Mouse (Mus musculus) C2C12 (cell line): ENCODE data around the gene Celf2. TPM values are rescaled to one million over a fixed set of nuclear protein-coding genes. Genes with fewer than 3 reads are reported as not detected.

Experiments used
- H3K27me3 ChIP-seq: one replicate; pipeline ENCODE4 v1.6.1; 2011; ENCODE audit not compliant: control insufficient read depth, insufficient read depth, insufficient read length
- H3K36me3 ChIP-seq: one replicate; pipeline ENCODE4 v1.6.1; 2011; ENCODE audit not compliant: control insufficient read depth, insufficient read depth
- H3K4me3 ChIP-seq: one replicate; pipeline ENCODE4 v1.5.1; 2011; ENCODE audit warnings: mild to moderate bottlenecking, control low read depth; ENCODE audit not compliant: poor library complexity, insufficient read depth, severe bottlenecking
- H3K79me2 ChIP-seq: one replicate; pipeline ENCODE4 v1.6.1; 2011; ENCODE audit not compliant: control insufficient read depth, insufficient read depth
- H3K79me3 ChIP-seq: one replicate; pipeline ENCODE4 v1.6.1; 2011; ENCODE audit warnings: low read depth, control low read depth
- H3ac ChIP-seq: one replicate; pipeline ENCODE3; 2011; ENCODE audit warnings: low read depth; ENCODE audit not compliant: control insufficient read depth, insufficient read length
- CEBPB ChIP-seq: IDR thresholded peaks from one replicate; pipeline ENCODE4 v1.6.1; 2011; ENCODE audit warnings: low read depth, mild to moderate bottlenecking, control low read depth, moderate library complexity
- CTCF ChIP-seq: IDR thresholded peaks from one replicate; pipeline ENCODE4 v1.5.1; 2011; ENCODE audit not compliant: control insufficient read depth, insufficient read depth, insufficient read length
- FOSL1 ChIP-seq: IDR thresholded peaks from one replicate; pipeline ENCODE4 v1.8.0; 2011; ENCODE audit warnings: mild to moderate bottlenecking, low read length; ENCODE audit not compliant: poor library complexity, insufficient read depth, severe bottlenecking
- MAX ChIP-seq: IDR thresholded peaks from one replicate; pipeline ENCODE4 v1.6.1; 2011; ENCODE audit warnings: mild to moderate bottlenecking, control low read depth
- MYOD1 ChIP-seq: IDR thresholded peaks from one replicate; pipeline ENCODE4 v1.6.1; 2011; ENCODE audit warnings: low read depth; ENCODE audit not compliant: control insufficient read depth, insufficient read length
- MYOG ChIP-seq: IDR thresholded peaks from one replicate; pipeline ENCODE4 v1.6.1; 2011; ENCODE audit not compliant: control insufficient read depth, insufficient read length; ENCODE audit errors: extremely low read depth
- USF1 ChIP-seq: IDR thresholded peaks from one replicate; pipeline ENCODE4 v1.6.1; 2011; ENCODE audit warnings: low read depth, mild to moderate bottlenecking, control low read depth, moderate library complexity
- polyA plus RNA-seq: library from polyadenylated mRNA; unstranded; fragments of >200 nt; fragmentation: generic; extraction: Trizol; gene quantifications from one replicate; pipeline ENCODE4 v1.2.1, GENCODE M21; 2012; ENCODE audit warnings: missing spikeins

The Celf2 gene
- polyA plus RNA-seq, 1 experiment, result 14.3 TPM

DNA sequence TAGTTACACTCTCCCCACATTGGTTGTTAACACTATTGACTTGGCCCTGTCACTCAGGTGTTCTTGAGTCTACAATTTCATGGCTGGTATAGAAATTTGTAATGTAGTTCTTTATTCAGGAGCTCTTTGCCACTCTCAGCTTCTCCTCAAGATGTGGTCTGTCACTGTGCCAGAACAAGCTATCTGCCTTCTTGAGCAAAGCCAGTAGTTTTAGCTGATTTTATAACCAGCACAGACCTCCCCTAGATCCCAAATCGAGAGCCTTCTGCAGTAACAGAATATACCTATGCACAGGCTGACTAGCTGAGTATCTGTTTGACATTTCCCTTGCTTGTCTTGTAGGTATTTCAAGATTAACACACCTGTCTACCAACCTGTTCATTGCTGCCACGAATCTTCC lies 386.0 kb downstream of the Celf2 start:
- Histone ChIP-seq H3K79me2 (no peaks in the 10 kb centered on the region), H3K27me3 (no peaks in the 10 kb centered on the region), H3K36me3 (no peaks in the 10 kb centered on the region), H3K79me3 (no peaks in the 10 kb centered on the region), H3ac (no peak overlapping the region), H3K4me3 (no peak overlapping the region)
- TF ChIP-seq MYOG (no peak), USF1 (no peak), MAX (no peak), MYOD1 (no peak), CEBPB (no peak), CTCF (no peak), FOSL1 (no peak)

DNA sequence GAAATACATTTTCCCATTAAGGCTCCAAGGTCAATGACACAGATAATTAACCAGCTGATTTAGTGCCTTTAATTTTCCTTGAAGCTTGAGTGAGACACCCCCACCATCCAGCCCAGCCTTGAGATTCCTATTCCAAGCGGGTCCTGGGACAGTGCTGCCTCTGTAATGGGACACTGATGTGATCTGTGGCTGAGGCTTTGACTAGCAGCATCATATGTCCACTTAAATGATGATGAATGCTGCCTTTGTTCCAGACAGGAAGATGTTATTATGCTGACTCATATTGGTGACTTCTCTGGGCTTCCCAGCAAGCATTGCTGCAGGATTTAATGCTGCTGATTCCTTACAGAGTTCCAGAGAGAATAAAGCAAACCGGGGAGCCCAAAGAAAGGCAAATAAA lies 393.6 kb downstream of the Celf2 start:
- no peaks in the 10 kb centered on the region for H3K27me3 ChIP-seq
- H3K36me3 ChIP-seq, result no peaks in the 10 kb centered on the region
- no peak overlapping the region for H3ac ChIP-seq
- H3K79me2 ChIP-seq, result no peaks in the 10 kb centered on the region
- TF ChIP-seq FOSL1, result peak; percentile 58
- peak; percentile 54 for TF ChIP-seq MYOD1
- TF ChIP-seq MYOG, result no peak
- H3K4me3 ChIP-seq, result no peak overlapping the region
- no peaks in the 10 kb centered on the region for H3K79me3 ChIP-seq

DNA sequence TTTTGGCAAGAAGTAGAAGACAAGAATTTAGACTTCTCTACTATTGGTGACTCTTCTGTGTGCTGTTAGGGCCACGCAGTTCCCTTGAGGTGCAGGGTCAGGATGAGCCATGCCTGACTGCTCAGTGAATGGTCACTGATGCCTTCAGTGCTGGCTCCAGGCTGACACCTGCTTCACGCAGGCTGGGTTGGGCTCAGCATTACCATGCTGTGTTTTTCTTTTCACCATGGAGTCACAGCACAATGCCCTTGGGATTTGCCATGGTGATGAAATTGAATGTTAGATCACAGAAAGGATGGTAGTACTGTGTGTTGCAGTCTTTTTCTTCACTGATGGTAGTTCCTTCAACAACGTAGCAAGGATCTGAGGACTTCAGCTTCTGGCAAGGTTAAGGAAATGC lies 394.2 kb downstream of the Celf2 start:
- peak; percentile 48 for TF ChIP-seq CEBPB
- TF ChIP-seq MAX, result no peak
- no peak for TF ChIP-seq MYOG
- TF ChIP-seq MYOD1, result peak; percentile 84
- H3K36me3 ChIP-seq, result no peaks in the 10 kb centered on the region
- no peaks in the 10 kb centered on the region for H3K79me3 ChIP-seq
- H3K27me3 ChIP-seq, result no peaks in the 10 kb centered on the region
- H3ac ChIP-seq, result no peak overlapping the region
- no peaks in the 10 kb centered on the region for H3K79me2 ChIP-seq
- no peak overlapping the region for H3K4me3 ChIP-seq

DNA sequence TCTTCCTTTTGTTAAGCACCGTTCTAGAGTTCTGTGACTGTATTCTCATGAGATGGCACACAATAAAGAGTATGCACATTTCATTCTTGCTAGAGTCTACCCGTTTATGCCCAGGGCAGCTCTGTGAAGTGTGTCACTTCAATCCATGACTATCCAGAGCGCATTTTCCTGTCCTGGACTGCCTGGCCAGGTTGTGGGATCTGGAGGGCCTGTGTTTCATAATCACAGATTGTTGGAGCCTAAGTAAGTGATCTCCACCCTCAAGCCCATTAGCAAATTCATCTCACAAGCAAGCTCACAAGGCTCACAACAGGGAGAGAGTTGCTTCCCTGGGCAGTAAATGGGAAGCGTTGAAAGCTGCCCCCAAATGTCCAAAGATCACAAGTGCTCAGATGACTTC lies 395.6 kb downstream of the Celf2 start:
- TF ChIP-seq MYOD1 (no peak), USF1 (no peak), CEBPB (no peak), MYOG (no peak), MAX (no peak)

DNA sequence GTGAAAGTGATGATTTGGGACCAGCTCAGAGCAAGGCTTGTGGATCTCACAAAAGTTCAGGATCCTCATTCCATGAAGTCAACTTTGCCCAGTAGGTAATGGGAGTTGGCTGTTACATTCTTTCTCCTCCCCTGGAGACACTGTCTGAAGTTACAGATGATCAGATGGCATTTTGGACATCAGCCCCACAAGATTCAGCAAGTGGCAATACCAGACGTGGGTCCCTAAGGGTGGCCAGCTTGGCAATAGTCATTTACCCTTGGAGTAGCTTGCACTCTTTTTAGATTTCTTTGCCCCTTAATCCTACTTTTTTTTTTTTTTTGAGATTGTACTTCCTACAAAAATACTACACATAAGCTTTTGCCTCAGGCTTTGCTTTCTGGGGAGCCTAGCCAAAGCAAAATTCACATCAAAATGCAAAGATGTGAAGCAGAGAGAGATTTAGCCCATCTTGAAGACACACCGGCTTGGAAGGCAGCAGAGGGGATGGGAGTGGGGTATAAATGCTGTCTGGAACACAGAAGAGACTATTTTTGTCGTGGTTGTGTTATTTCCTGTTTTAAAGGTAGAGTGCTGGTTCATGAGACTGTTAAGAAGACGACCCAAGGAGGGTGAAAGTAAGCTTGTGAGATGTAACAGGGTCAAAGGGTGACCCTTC lies 397.1 kb downstream of the Celf2 start:
- no peak for TF ChIP-seq FOSL1
- no peak for TF ChIP-seq MYOG
- no peak for TF ChIP-seq USF1
- no peak for TF ChIP-seq MYOD1
- TF ChIP-seq MAX, result no peak
- no peak for TF ChIP-seq CEBPB
- no peak for TF ChIP-seq CTCF
- Histone ChIP-seq H3K4me3 (no peak overlapping the region), H3K36me3 (no peaks in the 10 kb centered on the region), H3K79me3 (no peaks in the 10 kb centered on the region), H3K79me2 (no peaks in the 10 kb centered on the region), H3K27me3 (no peaks in the 10 kb centered on the region), H3ac (no peak overlapping the region)

More for the DNA sequence above, 395.6 kb downstream of the Celf2 start:
- H3K79me3 ChIP-seq, result no peaks in the 10 kb centered on the region
- H3K79me2 ChIP-seq, result no peaks in the 10 kb centered on the region
- no peak overlapping the region for H3K4me3 ChIP-seq
- H3ac ChIP-seq, result no peak overlapping the region
- no peaks in the 10 kb centered on the region for H3K36me3 ChIP-seq
- H3K27me3 ChIP-seq, result no peaks in the 10 kb centered on the region

DNA sequence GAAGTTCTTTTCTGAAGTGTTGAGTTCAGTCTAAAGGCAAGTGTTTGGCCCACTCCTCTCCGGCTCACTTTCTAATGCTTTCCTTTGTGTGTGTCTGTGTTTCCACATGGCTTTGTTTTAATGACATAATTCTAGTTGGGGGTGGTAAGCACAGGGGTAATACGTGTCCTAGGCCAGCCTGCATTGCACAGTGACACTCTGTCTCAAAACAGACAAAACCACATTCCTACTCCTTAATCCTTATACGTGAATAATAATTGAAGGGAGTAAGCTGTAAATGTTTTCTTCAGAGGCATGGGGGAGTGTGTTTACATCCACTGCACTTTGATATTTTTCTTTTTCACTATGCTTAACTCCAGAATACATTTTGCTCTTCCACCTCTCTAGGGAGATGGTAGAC lies 415.9 kb downstream of the Celf2 start:
- no peak overlapping the region for H3K4me3 ChIP-seq
- TF ChIP-seq MYOD1, result no peak
- no peak for TF ChIP-seq USF1
- TF ChIP-seq CTCF, result no peak
- no peaks in the 10 kb centered on the region for H3K36me3 ChIP-seq
- H3K79me3 ChIP-seq, result no peaks in the 10 kb centered on the region
- H3K27me3 ChIP-seq, result no peaks in the 10 kb centered on the region
- no peak overlapping the region for H3ac ChIP-seq
- H3K79me2 ChIP-seq, result no peaks in the 10 kb centered on the region
